Mouse (Mus musculus) monocyte, adult 2 months (primary cell): ENCODE data around the gene Wnk4.

Experiments
- DNase-seq, 2 experiments: peaks; one replicate each; pipeline ENCODE4 v3.0.0; 2022; ENCODE audit warnings: low spot score in 2 of 2, low read depth in 1 of 2

Gene Wnk4

DNA sequence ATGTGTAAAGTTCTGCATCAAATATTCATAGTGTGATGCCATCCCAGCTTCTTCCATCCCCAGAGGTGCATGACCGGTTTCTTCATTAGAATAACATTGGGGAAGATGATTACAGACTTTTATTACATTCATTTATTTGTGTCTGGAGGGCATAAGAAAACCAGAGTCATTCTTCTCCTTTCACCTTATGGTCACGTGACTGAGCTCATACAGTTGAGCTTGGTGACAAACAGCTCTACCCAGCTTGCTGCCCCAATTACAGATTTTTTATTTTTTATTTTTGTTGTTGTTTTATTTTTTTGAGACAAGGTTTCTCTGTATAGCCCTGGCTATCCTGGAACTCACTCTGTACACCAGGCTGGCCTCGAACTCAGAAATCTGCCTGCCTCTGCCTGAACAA, 12.1 kb downstream of the Wnk4 start:
- no peak for DNase-seq

- no peak for DNase-seq
These were observed 14.9 kb downstream of the Wnk4 start for GRCm38 (mm10) chr11:101275309-101275708.

DNA sequence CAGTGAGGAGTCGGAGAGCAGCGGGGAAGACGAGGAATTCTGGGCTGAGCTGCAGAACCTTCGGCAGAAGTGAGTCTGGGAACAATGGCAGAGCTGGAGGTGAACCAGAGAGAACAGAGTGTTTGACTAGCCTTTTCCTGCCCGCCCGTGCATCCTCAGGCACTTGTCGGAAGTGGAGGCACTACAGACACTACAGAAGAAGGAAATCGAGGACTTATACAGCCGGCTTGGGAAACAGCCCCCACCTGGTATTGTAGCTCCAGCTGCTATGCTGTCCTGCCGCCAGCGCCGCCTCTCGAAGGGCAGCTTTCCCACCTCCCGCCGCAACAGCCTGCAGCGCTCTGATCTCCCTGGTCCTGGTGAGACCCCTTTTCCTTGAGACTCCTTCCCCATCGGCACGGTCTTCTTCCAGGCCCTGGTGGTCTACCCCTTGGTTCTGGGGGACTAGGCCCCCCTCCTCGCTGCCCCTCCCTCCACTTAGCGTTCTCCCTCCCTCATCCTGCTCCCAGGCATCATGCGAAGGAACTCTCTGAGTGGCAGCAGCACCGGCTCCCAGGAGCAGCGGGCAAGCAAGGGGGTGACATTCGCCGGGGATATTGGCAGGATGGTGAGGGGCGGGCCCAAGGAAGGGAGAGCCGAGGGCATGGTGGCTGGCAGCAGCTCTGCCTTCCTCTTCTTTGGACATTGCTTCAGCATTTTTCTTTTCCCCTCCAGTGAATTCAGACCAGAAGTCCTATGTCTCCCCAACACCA, 16.1 kb downstream of the Wnk4 start:
- DNase-seq = no peak

GRCm38 (mm10) chr11:101277381-101278222, 17.2 kb downstream of the Wnk4 start:
- DNase-seq = no peak

DNA sequence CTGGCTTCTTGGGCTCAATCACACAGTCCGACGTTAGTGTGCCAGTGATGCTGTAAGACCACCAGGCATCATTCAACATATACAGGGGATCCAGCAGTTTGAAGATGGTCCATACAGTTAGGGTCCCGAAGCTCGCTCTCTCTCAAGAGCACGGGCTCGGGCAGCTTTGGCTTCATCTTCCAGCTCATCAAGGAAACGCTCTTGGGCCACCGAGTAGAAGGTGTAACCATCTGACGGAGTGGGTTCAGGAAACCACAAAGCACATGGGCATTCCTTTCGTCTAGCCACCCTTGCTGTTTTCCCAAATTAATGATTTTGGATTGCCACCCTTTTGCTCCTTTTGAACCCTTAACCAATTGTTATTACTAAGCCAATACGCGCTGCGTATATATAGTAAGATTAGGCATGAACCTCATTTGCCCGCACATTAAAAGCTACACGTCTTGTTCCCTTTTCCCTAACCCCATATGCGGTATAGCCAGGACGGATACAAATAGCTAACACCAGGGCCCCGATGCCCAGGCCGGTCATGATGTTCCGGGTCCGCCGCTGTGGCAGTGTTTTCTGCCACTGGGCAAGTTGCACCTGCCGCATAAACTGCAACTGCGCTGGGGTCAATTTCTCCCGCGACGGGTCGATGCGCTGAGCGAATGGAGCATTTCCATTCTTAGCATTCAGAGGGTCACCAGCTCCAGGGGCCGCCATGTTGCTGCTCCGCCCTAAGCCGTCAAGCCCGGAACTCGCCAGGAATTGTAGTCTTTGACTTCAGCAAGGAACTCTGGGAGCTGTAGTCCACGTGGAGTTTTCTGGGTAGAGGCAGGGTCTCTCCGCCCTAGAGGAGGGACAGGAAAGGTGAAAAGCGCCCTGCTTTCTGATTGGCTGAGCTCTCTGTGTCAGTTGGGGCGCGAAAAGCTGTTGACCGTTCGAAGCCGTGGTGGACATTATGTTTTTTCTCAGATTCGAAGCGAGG, 18.1 kb downstream of the Wnk4 start, which contains the start of the genes Cntd1 and Coa3:
Gene Cntd1 (plus strand): TSS at position 790 of the 970 bp plus-strand sequence.
Gene Coa3 (minus strand): TSS at position 892 of the 970 bp plus-strand sequence.
- peak in 1 of 2 experiments; percentile 40 for DNase-seq

GRCm38 (mm10) chr11:101279193-101279569, 18.8 kb downstream of the Wnk4 start:
- no peak for DNase-seq

- DNase-seq = no peak
These were observed 20.5 kb downstream of the Wnk4 start for GRCm38 (mm10) chr11:101280837-101281236.

GRCm38 (mm10) chr11:101282896-101283295, 22.5 kb downstream of the Wnk4 start:
- no peak for DNase-seq

- DNase-seq = no peak
These were observed 23.4 kb downstream of the Wnk4 start for GRCm38 (mm10) chr11:101283805-101284204.

DNA sequence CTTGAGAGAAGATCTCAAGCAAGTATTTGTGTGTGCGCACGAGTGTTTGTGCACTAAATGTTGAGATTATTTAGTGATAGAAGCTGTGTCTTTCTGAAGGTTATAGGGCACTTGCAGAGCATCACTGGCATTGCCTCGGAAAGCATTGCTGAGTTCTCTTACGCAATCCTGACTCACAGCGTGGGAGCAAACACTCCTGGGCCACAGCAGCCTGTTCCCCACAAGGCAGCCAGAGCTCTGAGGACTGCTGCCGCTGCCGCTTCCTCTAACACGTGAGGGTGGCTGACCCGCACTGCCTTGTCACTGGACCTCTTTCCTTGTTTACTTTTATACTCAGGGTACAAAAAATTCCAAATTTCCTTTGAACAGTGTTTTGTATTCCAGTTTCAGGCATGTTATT, 26.9 kb downstream of the Wnk4 start:
- peak in 1 of 2 experiments; percentile 19 for DNase-seq

DNA sequence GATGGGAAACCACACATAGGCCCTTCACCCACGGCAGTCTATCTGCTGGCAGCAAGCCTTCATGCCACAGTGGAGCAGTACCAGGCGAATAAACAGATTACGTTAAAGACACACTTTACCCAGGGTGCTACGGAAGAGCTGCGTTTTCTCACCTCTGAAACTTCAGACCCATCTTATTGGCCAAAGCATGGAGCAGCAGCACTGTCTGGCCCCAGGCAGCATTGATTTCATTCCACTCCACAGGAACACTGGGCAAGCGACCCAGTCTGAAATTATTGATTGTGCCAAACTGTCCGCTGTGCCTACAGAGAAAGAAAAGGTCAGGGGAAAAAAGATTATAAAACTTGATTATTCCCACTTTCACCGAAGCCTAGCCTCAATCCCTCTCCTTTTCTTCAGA, 30.9 kb downstream of the Wnk4 start:
- no peak for DNase-seq

DNA sequence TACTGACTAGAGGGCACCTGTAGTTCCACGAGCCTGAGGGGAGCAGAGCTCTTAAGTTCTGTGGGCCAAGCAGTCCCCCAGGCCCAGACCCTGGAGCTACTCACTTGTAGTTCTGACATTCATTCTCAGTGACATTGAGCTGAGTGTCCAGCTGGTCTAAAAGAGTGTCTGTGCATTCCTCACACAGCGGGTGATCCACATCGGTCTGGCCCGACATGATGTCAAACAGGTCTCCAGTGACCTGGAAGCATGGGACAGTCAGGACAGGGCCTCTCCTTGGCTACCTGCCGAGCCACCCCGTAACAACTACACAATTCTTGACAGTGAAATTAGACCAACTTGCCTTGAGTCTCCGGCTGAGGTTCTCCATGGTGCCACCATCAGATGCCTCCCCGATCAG, 34.8 kb downstream of the Wnk4 start:
- DNase-seq = no peak

DNA sequence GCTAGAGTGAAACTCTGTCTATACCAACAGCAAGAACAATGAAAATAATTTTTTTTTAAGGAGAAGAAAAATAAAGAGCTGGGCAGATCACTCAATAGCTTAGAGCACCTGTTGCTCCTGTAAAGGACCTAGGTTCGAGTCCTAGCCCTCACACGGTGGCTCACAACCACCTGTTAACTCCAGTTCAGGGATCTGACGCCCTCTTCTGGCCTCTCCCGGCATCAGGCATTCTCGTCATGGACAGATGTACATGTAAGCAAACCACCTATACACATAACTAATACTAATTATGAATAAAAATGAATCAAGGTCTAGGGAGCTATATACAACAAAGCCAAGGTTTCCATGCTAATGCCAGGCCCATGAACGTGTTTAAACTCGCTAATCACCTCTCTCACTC, 40.5 kb downstream of the Wnk4 start:
- no peak for DNase-seq

- no peak for DNase-seq
These were observed 41.1 kb downstream of the Wnk4 start for GRCm38 (mm10) chr11:101301299-101302003.

GRCm38 (mm10) chr11:101302004-101302798, 41.8 kb downstream of the Wnk4 start, which contains the start of gene Becn1:
Becn1 (minus strand) TSS chr11:101302286.
- DNase-seq = peak; percentile 87 to 93

DNA sequence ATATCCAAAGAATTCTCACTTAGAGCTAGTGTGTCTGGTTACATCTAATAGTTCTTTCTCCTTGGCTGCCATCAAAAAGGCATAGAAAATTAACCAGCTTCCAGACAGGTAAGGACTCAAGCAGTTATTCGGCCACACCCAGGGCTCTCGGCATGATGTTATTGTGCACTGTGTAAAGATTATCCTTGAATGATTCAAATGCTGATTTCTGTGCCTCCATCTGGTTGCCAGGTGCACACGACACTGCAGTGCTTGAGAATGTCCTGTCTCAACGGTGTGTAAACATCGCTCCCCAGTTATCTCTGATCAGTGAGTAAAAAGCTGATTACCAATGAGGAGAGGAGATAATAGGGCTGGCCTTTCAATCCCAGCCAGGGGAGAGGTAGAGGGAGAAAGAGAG, 47.4 kb downstream of the Wnk4 start:
- DNase-seq = no peak

DNA sequence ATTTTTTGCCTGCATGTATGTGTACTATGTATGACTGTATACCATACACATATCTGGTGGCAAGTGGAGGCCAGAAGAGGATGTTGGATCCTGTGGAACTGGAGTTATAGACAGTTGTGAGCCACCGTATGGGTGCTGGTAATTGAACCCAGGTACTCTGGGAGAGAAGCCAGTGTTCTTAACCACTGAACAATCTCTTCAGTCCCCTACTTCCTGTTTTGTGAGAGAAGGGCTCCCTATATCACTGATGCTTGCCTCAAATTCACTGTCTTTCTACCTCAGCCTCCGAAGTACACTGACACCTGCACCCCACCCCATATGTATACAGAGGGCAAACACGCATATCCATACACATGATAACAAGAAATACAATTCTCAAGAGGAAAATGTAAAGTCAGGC, 50.7 kb downstream of the Wnk4 start:
- DNase-seq = no peak

- no peak for DNase-seq
These were observed 51.8 kb downstream of the Wnk4 start for GRCm38 (mm10) chr11:101312150-101312549.

GRCm38 (mm10) chr11:101314567-101314966, 54.2 kb downstream of the Wnk4 start:
- DNase-seq = no peak
